Mouse (Mus musculus): ENCODE results near the gene Man2a2. TPM values are rescaled to one million over a fixed set of nuclear protein-coding genes. Genes with fewer than 3 reads are reported as not detected.
A peak's percentile ranks its signal among the peaks of the same experiment; 100 is the strongest.

The Man2a2 gene
- polyA plus RNA-seq, 1 experiment from 2014 or later: 15.0 TPM

DNA sequence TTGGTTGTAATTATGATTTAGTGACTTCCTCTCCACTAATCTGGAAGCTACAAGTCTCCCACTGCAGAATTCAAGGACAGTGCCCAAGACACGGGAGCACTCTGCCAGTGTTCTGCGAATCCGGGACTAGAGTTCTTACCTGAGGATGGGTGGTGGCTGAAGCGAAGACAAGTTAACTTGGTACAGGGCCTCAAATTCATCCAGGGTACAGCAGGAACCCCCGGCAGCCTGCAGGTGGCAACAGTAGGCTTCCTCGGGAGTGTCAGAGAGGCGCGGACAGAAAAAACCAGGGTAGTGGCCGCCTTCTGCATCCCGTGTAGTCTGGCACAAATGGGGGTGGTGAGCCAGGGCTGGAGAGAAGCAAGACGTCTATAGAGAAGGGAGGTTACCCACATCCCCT, 30.4 kb downstream of the Man2a2 start, which contains the start of gene Unc45a:
TSS of gene Unc45a (minus strand) at position 213 of the 400 bp plus-strand sequence.
- WGBS: 2% methylated on average over 11 of the region's 11 CpGs
- Histone ChIP-seq H3K4me1 (ENCODE audit: control insufficient read depth, insufficient read depth, low read length) (peaks cover 26% of the 10 kb centered on the region), H3K9me3 (replicated peaks; ENCODE audit: control insufficient read depth, low read length) (no peaks in the 10 kb centered on the region), H3K27ac (ENCODE audit: low read length) (peak within 1 kb of the TSS; percentile 88), H3K4me2 (ENCODE audit: low read depth, low read length) (peak within 1 kb of the TSS; percentile 66), H3K27me3 (ENCODE audit: control insufficient read depth, insufficient read depth, low read length) (peaks cover 2% of the 10 kb centered on the region; the same call in 1 of the 2 replicates), H3K4me3 (ENCODE audit: low read length) (peak within 1 kb of the TSS; percentile 77), H3K9ac (ENCODE audit: low read length) (peak within 1 kb of the TSS; percentile 76), H3K36me3 (ENCODE audit: control insufficient read depth, insufficient read depth) (peaks cover 11% of the 10 kb centered on the region)
- peak; percentile 55 for ATAC-seq (replicated peaks; ENCODE audit: extremely low read depth, insufficient read depth, low FRiP score)

DNA sequence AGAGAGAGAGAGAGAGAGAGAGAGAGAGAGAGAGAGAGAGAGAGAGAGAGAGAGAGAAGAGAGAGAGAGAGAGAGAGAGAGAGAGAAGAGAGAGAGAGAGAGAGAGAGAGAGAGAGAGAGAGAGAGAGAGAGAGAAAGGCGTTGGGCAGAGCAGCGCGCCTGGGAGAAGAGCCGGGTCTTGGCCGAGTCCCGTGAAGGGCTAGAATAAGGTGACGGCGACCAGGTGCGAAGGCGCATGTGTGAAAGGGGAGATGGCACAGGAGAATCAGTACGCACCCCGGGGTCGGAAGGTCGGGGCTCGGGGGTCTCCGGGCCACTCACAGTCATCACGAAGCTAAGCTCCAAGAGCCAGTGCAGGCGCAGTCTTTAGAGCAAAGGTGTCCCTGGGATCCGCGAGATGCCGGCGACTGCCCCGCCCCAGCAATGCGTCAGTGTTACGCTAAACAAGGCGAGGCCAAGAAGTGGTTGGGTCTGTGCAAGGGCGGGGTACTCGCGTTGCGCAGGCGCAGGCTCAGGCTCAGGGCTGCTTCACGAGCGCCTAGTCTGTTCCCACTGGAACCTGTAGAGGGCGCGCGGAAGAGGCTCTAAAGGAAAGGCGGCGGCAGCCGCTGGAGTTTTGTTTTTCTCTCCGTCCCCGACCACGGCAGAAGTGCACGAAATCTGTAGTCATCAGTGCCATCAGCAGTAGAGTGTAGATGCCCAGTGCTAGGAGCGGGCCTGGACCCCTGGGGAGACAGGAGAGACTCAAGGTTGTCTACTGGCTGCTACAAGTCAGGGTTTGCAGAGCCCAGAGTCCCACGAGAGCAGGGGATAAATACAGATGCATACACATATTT, 31.2 kb downstream of the Man2a2 start:
- WGBS: under 1% methylated on average over 45 of the region's 45 CpGs
- Histone ChIP-seq H3K36me3 (ENCODE audit: control insufficient read depth, insufficient read depth) (peaks cover 18% of the 10 kb centered on the region), H3K4me1 (ENCODE audit: control insufficient read depth, insufficient read depth, low read length) (peaks cover 26% of the 10 kb centered on the region), H3K27me3 (ENCODE audit: control insufficient read depth, insufficient read depth, low read length) (peaks cover 2% of the 10 kb centered on the region; the same call in 1 of the 2 replicates), H3K9ac (ENCODE audit: low read length) (peak overlapping the region; percentile 76), H3K4me3 (ENCODE audit: low read length) (peak overlapping the region; percentile 77), H3K9me3 (replicated peaks; ENCODE audit: control insufficient read depth, low read length) (no peaks in the 10 kb centered on the region), H3K4me2 (ENCODE audit: low read depth, low read length) (peak overlapping the region; percentile 66), H3K27ac (ENCODE audit: low read length) (peak overlapping the region; percentile 88)
- ATAC-seq (replicated peaks; ENCODE audit: extremely low read depth, insufficient read depth, low FRiP score): peak; percentile 97

DNA sequence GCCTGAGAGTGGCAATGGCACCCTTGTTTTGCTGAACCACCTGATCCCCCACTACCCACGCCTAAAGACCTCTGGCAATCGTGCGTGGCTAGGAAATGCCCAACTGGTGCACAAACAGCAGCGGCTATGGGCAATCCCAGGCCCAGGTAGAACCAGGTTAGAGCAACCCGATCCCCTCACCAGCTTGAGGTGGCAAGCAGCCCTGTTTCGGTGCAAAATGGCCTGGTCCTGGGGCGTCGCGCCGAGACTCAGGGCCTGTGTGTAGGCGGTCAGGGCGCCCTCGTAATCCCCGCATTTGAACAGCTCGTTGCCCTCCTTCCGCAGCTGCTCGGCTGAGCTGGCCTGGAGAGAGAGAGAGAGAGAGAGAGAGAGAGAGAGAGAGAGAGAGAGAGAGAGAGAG, 31.8 kb downstream of the Man2a2 start:
- Histone ChIP-seq H3K9ac (ENCODE audit: low read length) (peak overlapping the region; percentile 67), H3K4me1 (ENCODE audit: control insufficient read depth, insufficient read depth, low read length) (peaks cover 26% of the 10 kb centered on the region), H3K27me3 (ENCODE audit: control insufficient read depth, insufficient read depth, low read length) (peaks cover 2% of the 10 kb centered on the region; the same call in 1 of the 2 replicates), H3K4me2 (ENCODE audit: low read depth, low read length) (peak overlapping the region; percentile 66), H3K9me3 (replicated peaks; ENCODE audit: control insufficient read depth, low read length) (no peaks in the 10 kb centered on the region), H3K27ac (ENCODE audit: low read length) (no peak overlapping the region), H3K36me3 (ENCODE audit: control insufficient read depth, insufficient read depth) (peaks cover 23% of the 10 kb centered on the region), H3K4me3 (ENCODE audit: low read length) (peak overlapping the region; percentile 77)
- no peak for ATAC-seq (replicated peaks; ENCODE audit: extremely low read depth, insufficient read depth, low FRiP score)
- WGBS: 9% methylated on average over 17 of the region's 17 CpGs

DNA sequence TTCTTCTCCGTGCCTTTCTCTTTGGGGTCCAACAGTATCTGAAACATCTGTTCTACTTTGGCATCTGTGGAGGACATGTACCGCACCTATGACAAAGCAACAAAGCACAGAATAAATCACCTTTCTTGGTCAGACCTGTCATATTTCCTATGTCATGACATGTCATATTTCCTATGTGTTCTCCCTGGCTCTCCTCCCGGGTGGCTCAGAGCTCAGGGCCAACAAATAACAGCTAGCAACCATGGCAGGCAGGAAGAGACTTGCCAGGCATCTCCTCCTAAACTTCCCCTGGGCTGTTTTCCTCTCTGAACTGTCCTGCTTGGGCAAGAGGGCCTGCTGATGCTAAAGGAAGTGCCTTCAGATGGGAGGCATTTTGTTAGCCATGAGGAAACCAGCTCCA, 34.2 kb downstream of the Man2a2 start:
- H3K27ac ChIP-seq (ENCODE audit: low read length): no peak overlapping the region
- peaks cover 41% of the 10 kb centered on the region for H3K36me3 ChIP-seq (ENCODE audit: control insufficient read depth, insufficient read depth)
- H3K4me2 ChIP-seq (ENCODE audit: low read depth, low read length): no peak overlapping the region
- no peak overlapping the region for H3K4me3 ChIP-seq (ENCODE audit: low read length)
- WGBS: 83% methylated on average over 3 of the region's 3 CpGs
- H3K9me3 ChIP-seq (replicated peaks; ENCODE audit: control insufficient read depth, low read length): no peaks in the 10 kb centered on the region
- H3K4me1 ChIP-seq (ENCODE audit: control insufficient read depth, insufficient read depth, low read length): peaks cover 16% of the 10 kb centered on the region
- peaks cover under 1% of the 10 kb centered on the region; the same call in 1 of the 2 replicates for H3K27me3 ChIP-seq (ENCODE audit: control insufficient read depth, insufficient read depth, low read length)
- H3K9ac ChIP-seq (ENCODE audit: low read length): no peak overlapping the region
- no peak for ATAC-seq (replicated peaks; ENCODE audit: extremely low read depth, insufficient read depth, low FRiP score)

DNA sequence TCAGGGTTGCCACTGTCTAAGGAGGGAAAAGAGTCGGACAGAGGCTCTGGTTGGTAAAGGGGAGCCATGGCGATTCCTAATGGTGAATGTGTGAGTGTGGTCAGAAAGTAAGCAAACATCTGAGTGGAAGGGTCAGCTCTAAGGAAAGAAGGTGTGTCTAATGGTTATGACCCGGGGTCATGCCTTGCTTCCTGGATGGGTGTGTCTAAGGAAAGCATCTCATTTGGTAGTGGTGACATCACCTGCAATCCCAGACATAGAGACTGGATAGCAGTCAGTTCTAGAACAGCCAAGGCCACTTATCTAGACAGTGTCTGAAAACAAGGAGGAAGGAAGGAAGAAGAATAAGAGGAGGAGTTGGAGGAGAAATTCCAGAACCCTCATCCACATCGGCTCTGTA, 36.3 kb downstream of the Man2a2 start:
- no peak for ATAC-seq (replicated peaks; ENCODE audit: extremely low read depth, insufficient read depth, low FRiP score)
- 80% methylated on average over 4 of the region's 4 CpGs for WGBS

DNA sequence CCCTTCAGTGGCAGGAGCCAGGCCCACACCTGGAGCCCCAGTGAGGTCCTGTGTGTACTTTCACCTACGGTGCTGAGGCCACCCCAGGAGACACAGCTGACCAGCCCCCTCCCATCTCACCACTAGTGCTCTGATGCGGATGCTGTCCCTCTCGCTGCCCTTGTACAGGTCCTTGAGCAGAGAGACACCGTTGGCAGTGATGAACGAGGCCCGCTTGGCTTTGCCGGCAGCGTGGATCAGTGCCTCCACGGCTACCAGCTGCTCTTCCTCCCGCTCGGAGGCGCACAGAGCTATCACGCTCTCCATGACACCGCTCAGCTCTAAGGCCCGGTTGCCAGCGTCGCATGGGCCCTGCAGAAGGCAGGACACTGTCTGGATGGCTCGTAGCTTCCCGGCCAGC, 39.7 kb downstream of the Man2a2 start:
- Histone ChIP-seq H3K4me2 (ENCODE audit: low read depth, low read length) (no peak overlapping the region), H3K36me3 (ENCODE audit: control insufficient read depth, insufficient read depth) (peaks cover 81% of the 10 kb centered on the region), H3K27ac (ENCODE audit: low read length) (no peak overlapping the region), H3K27me3 (ENCODE audit: control insufficient read depth, insufficient read depth, low read length) (no peaks in the 10 kb centered on the region), H3K4me1 (ENCODE audit: control insufficient read depth, insufficient read depth, low read length) (no peaks in the 10 kb centered on the region), H3K9ac (ENCODE audit: low read length) (no peak overlapping the region), H3K9me3 (replicated peaks; ENCODE audit: control insufficient read depth, low read length) (no peaks in the 10 kb centered on the region), H3K4me3 (ENCODE audit: low read length) (no peak overlapping the region)
- ATAC-seq (replicated peaks; ENCODE audit: extremely low read depth, insufficient read depth, low FRiP score): no peak
- 93% methylated on average over 19 of the region's 19 CpGs for WGBS

More for the DNA sequence above, 36.3 kb downstream of the Man2a2 start:
- H3K27ac ChIP-seq (ENCODE audit: low read length): no peak overlapping the region
- no peak overlapping the region for H3K4me3 ChIP-seq (ENCODE audit: low read length)
- no peaks in the 10 kb centered on the region for H3K27me3 ChIP-seq (ENCODE audit: control insufficient read depth, insufficient read depth, low read length)
- peaks cover 62% of the 10 kb centered on the region for H3K36me3 ChIP-seq (ENCODE audit: control insufficient read depth, insufficient read depth)
- no peak overlapping the region for H3K9ac ChIP-seq (ENCODE audit: low read length)
- H3K4me2 ChIP-seq (ENCODE audit: low read depth, low read length): no peak overlapping the region
- H3K4me1 ChIP-seq (ENCODE audit: control insufficient read depth, insufficient read depth, low read length): peaks cover 8% of the 10 kb centered on the region
- no peaks in the 10 kb centered on the region for H3K9me3 ChIP-seq (replicated peaks; ENCODE audit: control insufficient read depth, low read length)

DNA sequence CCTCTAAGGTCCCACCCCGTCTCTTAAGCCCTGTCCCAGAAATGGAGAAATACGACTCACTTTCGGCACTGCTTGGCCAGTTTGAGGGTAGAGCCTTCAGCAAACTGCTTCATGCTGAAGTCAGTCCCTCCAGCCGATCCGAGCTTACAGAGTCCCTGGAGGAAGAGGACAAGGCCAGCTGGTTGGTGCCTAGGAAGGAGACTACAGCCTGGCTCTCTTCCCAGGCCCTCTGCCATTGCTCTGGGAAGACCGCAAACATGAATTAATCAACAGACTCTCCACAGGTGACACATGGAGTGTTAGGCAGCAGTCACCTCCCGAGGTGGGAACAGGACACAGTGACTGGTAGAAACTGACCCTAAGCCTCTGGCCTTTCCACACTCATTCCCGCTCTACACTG, 40.9 kb downstream of the Man2a2 start:
- 85% methylated on average over 8 of the region's 8 CpGs for WGBS
- Histone ChIP-seq H3K4me3 (ENCODE audit: low read length) (no peak overlapping the region), H3K4me1 (ENCODE audit: control insufficient read depth, insufficient read depth, low read length) (no peaks in the 10 kb centered on the region), H3K9me3 (replicated peaks; ENCODE audit: control insufficient read depth, low read length) (no peaks in the 10 kb centered on the region), H3K36me3 (ENCODE audit: control insufficient read depth, insufficient read depth) (peaks cover 77% of the 10 kb centered on the region), H3K4me2 (ENCODE audit: low read depth, low read length) (no peak overlapping the region), H3K9ac (ENCODE audit: low read length) (no peak overlapping the region), H3K27ac (ENCODE audit: low read length) (no peak overlapping the region), H3K27me3 (ENCODE audit: control insufficient read depth, insufficient read depth, low read length) (no peaks in the 10 kb centered on the region)
- ATAC-seq (replicated peaks; ENCODE audit: extremely low read depth, insufficient read depth, low FRiP score): no peak

DNA sequence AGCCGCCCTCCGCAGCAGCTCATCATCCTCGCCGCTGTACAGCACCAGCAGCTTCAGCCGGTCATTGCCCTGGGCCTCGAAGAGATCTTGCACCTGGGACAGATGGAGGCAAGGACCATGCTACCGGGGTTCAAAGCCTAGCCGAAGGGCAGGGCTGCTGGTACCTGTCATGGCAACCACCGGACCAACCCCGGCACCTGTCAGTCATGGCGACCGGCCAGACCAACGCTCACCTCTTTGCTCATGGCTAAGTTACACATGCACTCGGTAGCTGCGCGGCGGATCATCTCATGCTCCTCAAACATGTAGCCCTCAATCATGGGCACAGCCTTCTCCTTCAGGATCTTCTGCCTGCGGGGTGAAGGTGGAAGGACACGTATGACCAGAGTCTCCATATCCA, 45.1 kb downstream of the Man2a2 start:
- H3K4me2 ChIP-seq (ENCODE audit: low read depth, low read length): no peak overlapping the region
- ATAC-seq (replicated peaks; ENCODE audit: extremely low read depth, insufficient read depth, low FRiP score): no peak
- H3K9ac ChIP-seq (ENCODE audit: low read length): no peak overlapping the region
- H3K4me3 ChIP-seq (ENCODE audit: low read length): no peak overlapping the region
- H3K27me3 ChIP-seq (ENCODE audit: control insufficient read depth, insufficient read depth, low read length): no peaks in the 10 kb centered on the region
- H3K27ac ChIP-seq (ENCODE audit: low read length): no peak overlapping the region
- peaks cover 12% of the 10 kb centered on the region for H3K4me1 ChIP-seq (ENCODE audit: control insufficient read depth, insufficient read depth, low read length)
- H3K36me3 ChIP-seq (ENCODE audit: control insufficient read depth, insufficient read depth): peaks cover 47% of the 10 kb centered on the region
- no peaks in the 10 kb centered on the region for H3K9me3 ChIP-seq (replicated peaks; ENCODE audit: control insufficient read depth, low read length)
- 96% methylated on average over 19 of the region's 19 CpGs for WGBS

DNA sequence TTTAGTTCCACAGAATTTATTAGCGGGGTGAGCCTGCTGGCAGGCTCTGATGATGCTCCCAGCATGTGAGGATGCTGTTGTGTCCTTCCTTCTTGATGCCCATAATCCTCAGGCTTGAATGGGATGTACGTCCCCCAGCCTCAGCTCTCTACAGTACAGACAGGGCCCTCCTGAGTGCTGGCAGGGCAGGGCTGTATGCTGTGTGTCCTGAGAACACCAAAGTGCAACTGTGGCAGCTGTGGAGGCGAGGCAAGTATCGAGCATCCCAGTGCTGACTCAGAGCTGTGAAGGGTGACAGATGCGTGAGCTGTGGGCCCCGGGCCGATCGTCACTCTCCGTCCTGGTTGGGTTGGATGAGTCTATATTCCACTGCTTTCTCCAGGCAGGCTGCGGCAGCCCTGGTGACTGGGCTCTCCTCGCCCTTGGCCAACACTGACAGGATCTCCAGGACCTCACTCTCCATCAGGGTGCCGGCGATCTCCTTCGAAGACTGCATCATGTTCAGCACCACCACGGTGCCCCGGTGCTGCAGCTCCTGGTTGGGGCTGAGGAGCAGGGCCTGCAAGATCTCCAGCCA, 45.8 kb downstream of the Man2a2 start:
- Histone ChIP-seq H3K4me2 (ENCODE audit: low read depth, low read length) (no peak overlapping the region), H3K36me3 (ENCODE audit: control insufficient read depth, insufficient read depth) (peaks cover 40% of the 10 kb centered on the region), H3K9me3 (replicated peaks; ENCODE audit: control insufficient read depth, low read length) (no peaks in the 10 kb centered on the region), H3K4me1 (ENCODE audit: control insufficient read depth, insufficient read depth, low read length) (peaks cover 12% of the 10 kb centered on the region), H3K27me3 (ENCODE audit: control insufficient read depth, insufficient read depth, low read length) (no peaks in the 10 kb centered on the region), H3K9ac (ENCODE audit: low read length) (no peak overlapping the region), H3K27ac (ENCODE audit: low read length) (peak overlapping the region; percentile 54), H3K4me3 (ENCODE audit: low read length) (no peak overlapping the region)
- 93% methylated on average over 16 of the region's 16 CpGs for WGBS
- ATAC-seq (replicated peaks; ENCODE audit: extremely low read depth, insufficient read depth, low FRiP score): no peak
